Mouse (Mus musculus): ENCODE data around the gene Ccn6.

The Ccn6 gene

DNA sequence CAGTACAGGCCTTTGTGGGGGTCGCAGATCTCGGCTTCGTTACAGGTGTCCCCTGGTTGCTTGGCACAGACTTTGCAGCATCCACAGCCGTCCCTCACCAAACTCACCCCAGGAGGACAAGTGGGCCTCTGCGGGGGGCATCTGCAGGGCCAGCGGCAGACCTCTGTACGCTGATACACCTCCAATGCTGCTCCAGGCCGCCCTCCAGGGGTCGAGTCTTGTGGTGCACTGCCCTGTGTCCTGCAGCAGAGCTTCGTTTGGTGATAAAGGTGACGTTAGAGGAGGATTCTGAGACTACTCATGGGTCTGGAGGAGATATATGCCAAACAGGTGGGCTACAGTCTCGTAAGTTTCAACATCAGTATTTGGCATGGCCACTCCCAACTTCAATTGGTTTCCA, 5.3 kb downstream of the Ccn6 start:
- DNase-seq, result no peak

DNA sequence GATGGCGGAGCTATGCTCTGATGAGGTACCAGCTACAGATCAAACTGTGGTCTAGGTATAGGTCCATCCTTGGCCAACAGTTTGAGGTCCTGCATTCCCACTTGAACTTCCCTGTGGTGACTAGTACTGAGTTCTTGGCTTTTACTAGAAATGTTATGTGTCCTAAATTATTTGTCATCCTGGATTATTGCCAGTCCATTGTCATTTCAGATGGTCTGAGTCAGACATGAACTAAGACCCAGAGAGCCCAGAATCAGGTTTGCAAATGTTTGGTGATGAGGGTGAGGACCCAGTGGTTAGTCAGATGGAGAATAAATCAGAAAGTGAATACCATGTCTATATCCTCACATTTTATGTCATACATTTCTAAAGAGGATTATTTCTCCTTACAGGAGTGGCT, 6.3 kb downstream of the Ccn6 start:
- no peak for DNase-seq

DNA sequence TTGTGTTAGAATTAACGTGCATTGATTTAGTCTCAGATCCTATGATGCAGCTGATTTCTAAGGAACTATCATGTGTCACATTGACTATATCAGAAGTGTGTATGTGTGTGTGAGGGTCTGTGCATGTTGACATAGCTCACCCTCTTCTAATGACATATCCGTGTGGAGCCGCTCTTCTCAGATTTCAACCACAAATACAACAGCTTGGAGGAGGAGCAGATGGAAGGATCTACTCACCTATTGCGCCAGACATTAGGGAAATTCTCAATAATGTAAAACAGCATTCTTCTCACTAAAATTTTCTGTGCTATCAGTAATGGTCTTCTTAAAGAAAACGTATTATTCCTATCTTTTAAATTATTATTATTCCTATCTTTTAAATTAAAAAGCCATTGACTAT, 6.9 kb downstream of the Ccn6 start:
- DNase-seq, result no peak

DNA sequence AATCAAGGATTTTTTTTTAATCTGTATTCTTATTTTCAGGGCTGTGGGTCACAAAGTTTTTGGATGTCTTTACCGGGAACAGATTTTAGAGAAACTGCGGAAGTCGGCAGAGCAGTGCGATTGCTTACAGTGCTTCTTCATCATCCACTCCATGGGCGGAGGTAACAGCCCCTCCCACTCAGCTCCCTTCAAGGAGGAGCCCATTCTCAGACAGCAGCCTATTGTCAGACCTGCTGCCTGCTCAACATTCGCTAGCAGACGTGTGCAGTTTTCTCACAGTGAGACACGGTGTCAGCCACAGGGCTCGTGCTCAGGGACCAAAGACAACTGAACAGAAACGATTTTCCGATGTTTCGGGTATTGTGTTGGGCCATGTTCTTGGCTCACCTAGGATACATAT, 21.4 kb downstream of the Ccn6 start:
- DNase-seq, result no peak

DNA sequence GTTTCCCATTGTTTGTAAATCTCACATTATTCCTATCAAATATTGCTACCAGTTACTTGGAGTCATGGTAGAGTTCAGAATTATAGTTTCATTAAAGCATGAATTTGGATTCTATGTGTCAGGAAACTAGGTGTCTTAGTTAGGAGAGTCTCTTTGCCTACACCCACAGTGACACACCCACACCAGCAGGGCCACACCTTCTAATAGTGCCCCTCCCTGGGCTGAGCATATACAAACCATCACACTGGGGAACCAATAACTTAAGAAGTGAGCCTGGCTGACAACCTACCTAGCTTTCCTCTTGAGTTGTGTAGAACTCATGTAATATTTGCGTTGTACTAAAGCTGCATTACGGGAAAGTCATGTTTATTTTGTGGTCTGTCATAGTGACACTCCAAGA, 22.2 kb downstream of the Ccn6 start:
- DNase-seq, result no peak

DNA sequence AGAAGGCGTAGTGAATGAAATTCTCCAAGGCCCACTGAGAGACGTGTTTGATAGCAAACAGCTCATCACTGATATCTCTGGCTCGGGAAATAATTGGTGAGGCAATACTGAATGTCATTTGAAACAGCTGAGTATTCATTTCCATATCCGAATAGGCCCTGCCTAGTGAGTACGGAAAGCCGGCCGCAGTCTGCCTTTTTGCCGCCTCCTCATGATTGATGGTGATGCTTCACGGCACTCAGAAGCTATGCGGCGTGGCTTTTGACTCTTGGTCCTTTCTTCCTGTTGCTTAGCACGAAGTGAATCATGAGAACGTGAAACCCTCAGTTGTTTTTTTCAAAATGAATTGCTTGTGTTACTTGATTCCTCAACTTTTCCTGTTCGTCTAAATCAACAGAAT, 22.8 kb downstream of the Ccn6 start:
- no peak for DNase-seq

DNA sequence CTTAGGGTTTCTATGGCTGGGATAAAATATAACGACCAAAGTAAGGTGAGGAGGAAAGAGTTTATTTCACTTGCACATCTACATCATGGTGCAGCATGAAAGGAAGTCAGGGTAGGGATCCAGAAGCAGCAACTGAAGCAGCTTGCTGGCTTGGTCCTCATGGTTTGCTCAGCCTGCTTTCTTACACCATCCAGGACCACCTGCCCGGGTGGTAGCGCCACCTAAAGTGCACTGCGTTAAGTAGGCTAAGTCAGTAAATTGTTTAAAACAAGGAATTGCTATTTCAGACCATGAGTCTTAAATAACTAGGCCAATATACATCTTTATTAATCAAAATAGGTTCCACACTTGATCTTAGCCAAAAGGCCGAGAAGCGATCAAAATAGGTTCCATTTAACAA, 24.8 kb downstream of the Ccn6 start:
- no peak for DNase-seq

DNA sequence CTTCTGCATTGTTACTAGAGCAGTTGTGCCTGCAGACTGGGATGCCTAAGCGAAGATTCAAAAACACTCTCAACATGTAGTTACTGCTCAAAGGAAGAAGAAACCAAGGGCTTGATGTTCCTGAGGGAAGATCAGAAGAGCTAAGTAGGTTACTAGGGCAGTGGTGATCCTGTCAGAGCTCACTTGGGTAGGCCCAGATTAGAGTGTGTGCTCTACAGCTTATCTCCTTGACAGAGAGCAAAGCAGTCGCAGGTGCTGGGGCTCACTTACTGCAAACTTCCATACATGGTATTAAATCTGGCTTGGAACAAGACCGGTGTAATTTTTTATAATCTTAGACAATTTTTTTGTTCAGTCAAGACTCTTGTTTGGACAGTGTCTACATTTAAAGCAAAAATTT, 25.8 kb downstream of the Ccn6 start:
- no peak for DNase-seq

DNA sequence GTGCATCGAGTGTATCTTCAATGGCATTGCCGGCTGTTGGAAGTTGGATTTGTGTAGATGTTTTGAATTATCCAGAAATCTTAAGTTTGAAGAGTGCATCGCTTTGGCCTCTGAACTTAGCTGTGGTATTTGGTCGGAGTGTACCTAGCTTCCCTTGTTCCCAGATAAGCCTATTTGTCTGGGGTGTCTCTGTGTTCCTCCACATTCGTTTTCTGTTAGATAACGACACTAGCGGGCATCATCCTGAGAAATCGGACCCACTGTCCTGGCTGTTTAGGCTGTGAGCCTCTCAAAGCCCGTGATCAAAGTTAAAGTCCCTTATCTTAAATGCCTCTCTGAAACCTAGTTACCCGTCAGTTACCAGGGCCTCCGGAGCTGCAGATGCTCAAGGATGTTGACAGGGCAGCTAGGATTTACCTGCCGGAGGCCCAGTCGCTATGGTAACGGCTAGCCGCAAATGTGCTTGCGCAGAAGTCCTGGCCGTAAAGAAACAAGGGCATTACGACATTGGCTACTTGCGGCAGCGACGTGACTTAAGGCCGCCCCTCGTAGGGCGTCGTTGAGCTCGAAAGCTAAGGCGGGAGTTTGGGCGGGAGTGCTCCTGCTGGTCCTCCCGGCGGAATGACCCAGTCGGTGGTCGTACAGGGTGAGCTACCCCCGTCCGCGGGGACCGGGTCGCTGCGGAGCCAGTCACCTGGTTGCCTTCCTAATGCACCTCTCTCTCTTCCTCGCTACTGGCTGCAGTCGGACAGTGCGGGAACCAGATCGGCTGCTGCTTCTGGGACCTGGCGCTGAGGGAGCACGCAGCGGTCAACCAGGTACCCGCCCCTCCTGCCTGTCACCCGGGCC, 29.9 kb downstream of the Ccn6 start, which contains the start of the genes Fam229b and Tube1:
TSS of gene Fam229b (minus strand) at position 453 of the 849 bp plus-strand sequence.
TSS of gene Tube1 (plus strand) at position 515 of the 849 bp plus-strand sequence.
- peak; percentile 94 for DNase-seq

DNA sequence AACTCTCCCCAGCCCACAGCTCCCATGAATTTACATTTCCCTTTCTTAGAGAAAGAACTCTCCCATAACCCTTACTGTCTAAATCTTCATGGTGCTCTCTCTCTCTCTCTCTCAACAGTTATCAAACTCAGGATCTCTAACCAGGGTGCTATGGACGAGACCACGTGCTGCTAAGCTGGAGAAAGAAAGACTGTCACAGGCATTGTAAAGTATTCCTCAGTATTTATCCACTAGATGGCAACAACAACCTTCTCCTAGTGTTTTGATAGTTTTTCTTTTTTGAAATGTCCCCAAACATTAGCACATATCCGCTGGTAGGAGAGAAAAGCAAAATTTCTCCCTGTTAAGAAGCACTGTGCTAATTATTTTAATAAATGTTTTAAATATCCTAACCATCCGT, 42.2 kb downstream of the Ccn6 start:
- DNase-seq, result no peak

DNA sequence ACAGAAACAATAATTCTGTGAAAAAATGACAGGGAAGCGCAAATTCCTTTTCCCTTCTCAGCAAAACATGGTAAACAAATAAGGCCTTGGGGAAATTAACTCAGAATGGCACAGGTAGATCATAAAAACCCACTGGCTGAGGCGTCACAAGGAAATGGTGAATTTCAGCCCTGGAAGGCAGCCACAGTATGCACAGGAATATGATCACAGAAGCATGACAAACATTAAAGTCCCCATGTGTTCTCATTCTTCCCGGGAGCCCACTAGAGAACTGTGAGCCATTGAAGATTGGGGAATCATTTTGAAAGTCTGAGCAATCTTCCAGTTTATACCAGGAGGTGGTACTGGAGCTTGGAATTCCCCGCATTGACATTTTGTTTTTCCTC, 54.1 kb downstream of the Ccn6 start:
- DNase-seq, result no peak

DNA sequence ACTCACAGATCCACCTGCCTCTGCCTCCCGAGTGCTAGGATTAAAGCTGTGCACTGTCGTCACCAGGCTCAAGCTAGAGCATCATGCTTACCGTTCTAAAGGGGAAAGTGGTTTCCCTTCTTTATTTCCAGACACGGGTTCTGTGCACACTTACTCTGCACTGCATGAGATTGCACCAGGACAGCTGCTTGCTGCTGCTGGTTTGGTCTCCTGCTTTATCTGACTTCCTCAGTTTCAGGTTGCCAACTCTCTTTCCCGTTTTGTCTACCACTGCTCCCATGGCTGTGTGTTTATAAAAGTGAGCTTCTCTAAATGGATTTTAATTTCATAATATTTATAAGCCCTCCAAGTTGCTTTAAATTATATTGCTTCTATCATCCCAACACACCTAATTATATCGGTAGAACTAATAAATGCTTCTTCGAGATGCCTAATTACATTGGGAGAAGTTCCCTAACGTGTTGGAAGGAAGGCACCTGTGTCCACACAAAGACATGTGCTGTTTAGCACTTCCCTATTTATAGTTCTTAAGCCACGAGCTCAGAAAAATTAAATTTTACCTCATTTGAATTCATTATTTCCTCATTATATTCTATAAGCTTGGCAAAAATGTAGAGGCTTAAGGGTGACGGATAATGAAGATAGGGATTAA, 54.6 kb downstream of the Ccn6 start:
- no peak for DNase-seq

DNA sequence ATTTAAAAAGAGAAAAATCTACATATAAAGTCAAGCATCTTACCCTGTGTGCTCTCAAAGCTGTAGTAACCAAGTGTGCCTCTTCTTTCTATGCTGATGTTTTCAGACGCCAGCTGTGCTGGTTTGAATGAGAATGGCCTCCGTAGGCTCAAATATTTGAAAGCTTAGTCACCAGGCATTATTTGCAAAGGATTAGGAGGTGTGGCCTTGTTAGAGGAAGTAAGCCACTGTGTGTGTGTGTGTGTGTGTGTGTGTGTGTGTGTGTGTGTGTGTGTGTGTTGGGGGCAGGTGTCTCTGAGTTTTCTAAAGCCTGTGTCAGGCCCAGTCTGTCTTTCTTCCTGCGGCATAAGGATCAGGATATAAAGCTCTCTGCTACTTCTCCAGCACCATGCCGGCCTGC, 56.7 kb downstream of the Ccn6 start:
- no peak for DNase-seq

DNA sequence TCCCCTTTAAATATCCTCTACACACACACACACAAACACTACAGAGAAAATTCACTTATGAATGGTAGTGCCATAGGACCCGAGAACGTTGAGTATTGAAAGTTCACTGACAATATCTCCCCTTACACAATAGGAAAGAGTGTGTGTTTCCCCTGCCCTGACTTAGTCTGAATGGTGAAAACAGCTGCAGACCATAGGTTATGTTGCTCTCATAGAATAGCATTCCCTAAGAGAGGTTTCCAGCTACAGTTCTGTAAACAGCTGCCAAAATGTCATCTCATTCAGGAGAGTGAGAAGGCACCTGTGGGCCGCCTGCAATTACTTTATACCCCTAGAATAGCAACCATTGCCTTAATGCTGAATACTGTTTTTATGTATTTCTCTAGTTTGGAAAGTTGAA, 57.2 kb downstream of the Ccn6 start:
- DNase-seq, result no peak

DNA sequence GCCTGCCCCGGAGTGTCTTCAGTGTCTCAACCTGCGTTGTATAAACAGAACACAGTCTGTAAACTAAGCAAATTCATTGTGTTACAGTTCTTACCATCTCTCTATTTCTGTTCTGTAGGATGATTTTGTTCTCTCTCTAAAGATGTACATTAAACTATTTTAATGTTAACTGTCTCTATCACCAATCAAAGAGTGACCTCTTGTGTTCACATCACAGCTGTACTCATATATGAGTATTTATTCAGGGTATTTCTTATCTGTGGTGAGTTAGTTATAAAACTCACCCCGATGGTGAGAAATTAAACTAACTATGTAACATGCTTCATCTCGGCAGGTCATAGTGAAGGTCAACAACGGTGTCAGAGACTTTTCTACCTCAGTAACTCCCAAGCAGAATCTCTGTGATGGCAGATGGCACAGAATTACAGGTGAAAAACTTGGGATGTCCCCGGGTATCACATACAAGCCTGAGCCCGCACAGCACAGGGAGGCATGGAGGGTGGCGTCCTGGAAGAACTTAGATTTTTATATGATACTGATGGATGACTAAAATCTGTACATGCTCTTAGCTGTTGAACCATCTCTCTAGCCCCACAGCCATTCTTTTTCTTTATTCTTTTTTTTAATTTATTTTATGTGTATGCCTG, 58.7 kb downstream of the Ccn6 start:
- DNase-seq, result no peak

Data from right cerebral cortex, adult 18-20 months (tissue).